Mouse (Mus musculus) lung, postnatal 0 days (tissue): ENCODE data around the gene Lcn2. TPM values are rescaled to one million over a fixed set of nuclear protein-coding genes. Genes with fewer than 3 reads are reported as not detected.

ENCODE experiments used
- ATAC-seq: fragments of 200-750 bp; cut with Nextera tagmentation; 2 replicates; pipeline ENCODE4 v1.8.0; 2017; ENCODE audit warnings: moderate library complexity
- DNase-seq: peaks from one replicate; pipeline ENCODE4 v3.0.0-alpha.2; 2016; ENCODE audit warnings: low spot score
- H3K27ac ChIP-seq: fragments of 300-500 bp; sonication (generic); 2 replicates; pipeline ENCODE4 v1.5.1; 2014; ENCODE audit warnings: antibody characterized with exemption, mild to moderate bottlenecking, low read length, mixed read lengths
- H3K27me3 ChIP-seq: fragments of 300-500 bp; sonication (generic); replicated peaks from 2 replicates; pipeline ENCODE4 v1.6.1; 2014; ENCODE audit warnings: low read length, mixed read lengths; ENCODE audit not compliant: insufficient read depth
- H3K36me3 ChIP-seq: fragments of 300-500 bp; sonication (generic); 2 replicates; pipeline ENCODE4 v1.6.1; 2014; ENCODE audit warnings: low read length, mixed read lengths; ENCODE audit not compliant: insufficient read depth
- H3K4me1 ChIP-seq: fragments of 300-500 bp; sonication (generic); 2 replicates; pipeline ENCODE4 v1.6.1; 2014; ENCODE audit warnings: antibody characterized with exemption, low read depth, low read length, mixed read lengths; ENCODE audit not compliant: insufficient read depth
- H3K4me2 ChIP-seq: fragments of 300-500 bp; sonication (generic); replicated peaks from 2 replicates; pipeline ENCODE4 v1.6.1; 2014; ENCODE audit warnings: low read depth, mild to moderate bottlenecking, low read length, moderate library complexity, mixed read lengths
- H3K4me3 ChIP-seq: fragments of 300-500 bp; sonication (generic); 2 replicates; pipeline ENCODE4 v1.5.1; 2014; ENCODE audit warnings: low read depth, low read length
- H3K9ac ChIP-seq: fragments of 300-500 bp; sonication (generic); replicated peaks from 2 replicates; pipeline ENCODE4 v1.6.1; 2014; ENCODE audit warnings: low read depth, mild to moderate bottlenecking
- H3K9me3 ChIP-seq: fragments of 300-500 bp; sonication (generic); 2 replicates; pipeline ENCODE4 v1.6.1; 2016; ENCODE audit warnings: low read length, mixed read lengths
- CTCF ChIP-seq: IDR thresholded peaks from 2 replicates; pipeline ENCODE4 v1.5.1; 2016; ENCODE audit warnings: antibody characterized with exemption, mild to moderate bottlenecking
- EP300 ChIP-seq: IDR thresholded peaks from 2 replicates; pipeline ENCODE4 v1.6.1; 2016; ENCODE audit warnings: antibody characterized with exemption, mild to moderate bottlenecking, control low read depth
- WGBS: fragments of 180-500 bp; shearing (Covaris S2); extraction: QIAGEN DNeasy Blood & Tissue Kit; methylation state at CpG from one replicate; pipeline ENCODE4 v1.1.7; 2014; 5-methylcytosine and 5-hydroxymethylcytosine counted together
- polyA plus RNA-seq: library from polyadenylated mRNA; unstranded; fragments of >200 nt; fragmentation: Nextera tagmentation; extraction: Ambion mirVana; gene quantifications from 2 replicates; pipeline ENCODE4 v1.2.1, GENCODE M21; 2015

The Lcn2 gene
- polyA plus RNA-seq, 1 experiment from 2014 or later = 223 TPM

GRCm38 (mm10) chr2:32421851-32422251, 33.8 kb upstream of the Lcn2 start:
- WGBS = 90% methylated on average over 6 of the region's 6 CpGs
- no peaks in the 10 kb centered on the region for H3K9me3 ChIP-seq
- no peaks in the 10 kb centered on the region for H3K27me3 ChIP-seq
- DNase-seq (no peak), ATAC-seq (no peak)
- H3K4me3 ChIP-seq = no peak overlapping the region; the same call in 1 of the 2 replicates
- H3K36me3 ChIP-seq = peaks cover 24% of the 10 kb centered on the region
- 0 out of 2 replicates have a peak overlapping the region, but pooled peaks have one; percentile 69 for H3K4me2 ChIP-seq
- peaks cover 30% of the 10 kb centered on the region for H3K4me1 ChIP-seq
- TF ChIP-seq CTCF (no peak), EP300 (no peak)
- no peak overlapping the region for H3K27ac ChIP-seq
- no peak overlapping the region for H3K9ac ChIP-seq

- Histone ChIP-seq H3K9ac (no peak overlapping the region), H3K9me3 (no peaks in the 10 kb centered on the region), H3K36me3 (peaks cover 36% of the 10 kb centered on the region), H3K27me3 (no peaks in the 10 kb centered on the region), H3K4me2 (no peak overlapping the region), H3K4me1 (peaks cover 30% of the 10 kb centered on the region), H3K4me3 (no peak overlapping the region), H3K27ac (no peak overlapping the region)
- ATAC-seq (no peak), DNase-seq (no peak)
- TF ChIP-seq CTCF (no peak), EP300 (no peak)
- 88% methylated on average over 6 of the region's 6 CpGs for WGBS
These were observed 32.6 kb upstream of the Lcn2 start for GRCm38 (mm10) chr2:32420647-32421046.

- ATAC-seq = no peak
- Histone ChIP-seq H3K4me2 (no peak overlapping the region), H3K4me3 (no peak overlapping the region), H3K9me3 (no peaks in the 10 kb centered on the region), H3K4me1 (peaks cover 26% of the 10 kb centered on the region), H3K27me3 (no peaks in the 10 kb centered on the region), H3K27ac (no peak overlapping the region), H3K36me3 (peaks cover 41% of the 10 kb centered on the region), H3K9ac (no peak overlapping the region)
- TF ChIP-seq EP300 = no peak
- no peak for TF ChIP-seq CTCF
- 92% methylated on average over 11 of the region's 12 CpGs for WGBS
- DNase-seq = no peak
These were observed 32.1 kb upstream of the Lcn2 start for GRCm38 (mm10) chr2:32420066-32420608.

GRCm38 (mm10) chr2:32419359-32419758, 31.3 kb upstream of the Lcn2 start:
- Histone ChIP-seq H3K27me3 (no peaks in the 10 kb centered on the region), H3K27ac (no peak overlapping the region), H3K9me3 (no peaks in the 10 kb centered on the region), H3K9ac (no peak overlapping the region), H3K4me1 (peaks cover 21% of the 10 kb centered on the region), H3K4me3 (no peak overlapping the region), H3K36me3 (peaks cover 43% of the 10 kb centered on the region), H3K4me2 (no peak overlapping the region)
- WGBS = 65% methylated on average over 3 of the region's 3 CpGs
- ATAC-seq (0 out of 2 replicates have a peak, but pooled peaks have one; percentile 4), DNase-seq (peak; percentile 73)
- TF ChIP-seq EP300 (no peak; the same call in 1 of the 2 replicates), CTCF (no peak)

- Histone ChIP-seq H3K9ac (no peak overlapping the region), H3K36me3 (peaks cover 43% of the 10 kb centered on the region), H3K27ac (no peak overlapping the region), H3K4me3 (no peak overlapping the region), H3K4me1 (peaks cover 21% of the 10 kb centered on the region), H3K27me3 (no peaks in the 10 kb centered on the region), H3K4me2 (no peak overlapping the region), H3K9me3 (no peaks in the 10 kb centered on the region)
- ATAC-seq = no peak
- no peak for DNase-seq
- 82% methylated on average over 12 of the region's 12 CpGs for WGBS
- TF ChIP-seq EP300 (no peak), CTCF (no peak)
These were observed 30.5 kb upstream of the Lcn2 start for GRCm38 (mm10) chr2:32418430-32419151.

- no peak for TF ChIP-seq EP300
- no peak for TF ChIP-seq CTCF
- WGBS = 74% methylated on average over 8 of the region's 8 CpGs
These were observed 29.4 kb upstream of the Lcn2 start for GRCm38 (mm10) chr2:32417486-32417885.

More at GRCm38 (mm10) chr2:32417486-32417885, 29.4 kb upstream of the Lcn2 start:
- Histone ChIP-seq H3K4me2 (no peak overlapping the region), H3K27me3 (no peaks in the 10 kb centered on the region), H3K4me3 (no peak overlapping the region), H3K9ac (no peak overlapping the region), H3K36me3 (peaks cover 43% of the 10 kb centered on the region), H3K4me1 (peaks cover 13% of the 10 kb centered on the region), H3K27ac (no peak overlapping the region), H3K9me3 (no peaks in the 10 kb centered on the region)
- ATAC-seq (no peak), DNase-seq (no peak)
